Mouse (Mus musculus) cortical plate, adult 2 months (tissue): ENCODE results near the gene Tmprss11b.

Source experiments
- CTCF ChIP-seq: fragments of 200-500 bp; IDR thresholded peaks from 2 replicates; pipeline ENCODE4 v1.5.1; 2011; ENCODE audit warnings: mild to moderate bottlenecking, control low read depth, low read length; ENCODE audit not compliant: insufficient read depth; ENCODE audit errors: extremely low read depth
- POLR2A ChIP-seq: fragments of 200-500 bp; IDR thresholded peaks from 2 replicates; pipeline ENCODE4 v1.6.1; 2011; ENCODE audit warnings: mild to moderate bottlenecking, low read length, control low read depth; ENCODE audit not compliant: insufficient read depth; ENCODE audit errors: extremely low read depth

DNA sequence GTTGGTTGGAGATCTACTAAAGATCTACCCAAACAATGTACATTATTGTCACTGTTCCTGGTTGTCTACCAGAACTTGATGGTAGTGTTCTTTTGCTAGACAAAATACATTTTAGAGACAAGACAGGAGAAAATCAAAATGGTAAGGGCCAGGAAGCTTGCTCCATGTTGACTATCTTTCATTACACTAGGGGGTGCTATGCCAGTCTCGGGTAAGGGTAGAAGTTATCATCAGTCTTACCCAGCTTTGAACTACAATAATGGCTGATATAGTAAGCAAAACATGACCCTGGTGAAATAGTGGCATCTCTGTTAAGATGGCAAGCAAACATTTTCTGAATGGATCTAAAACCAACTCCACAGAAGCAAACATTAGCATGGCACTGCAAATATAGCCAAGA, 54.4 kb downstream of the Tmprss11b start:
- no peak for TF ChIP-seq POLR2A
- no peak for TF ChIP-seq CTCF
